Mouse (Mus musculus) ES-Bruce4 (cell line): Measurements from ENCODE around the gene Aktip.

Experiments used
- CTCF ChIP-seq: IDR thresholded peaks from one replicate; pipeline ENCODE4 v1.8.1; 2011; ENCODE audit warnings: low read depth, low read length
- EP300 ChIP-seq: IDR thresholded peaks from 2 replicates; pipeline ENCODE4 v1.6.1; 2011; ENCODE audit warnings: low read depth, low read length; ENCODE audit not compliant: insufficient read depth

GRCm38 (mm10) chr8:91241371-91241770 lies 41.6 kb upstream of the Aktip start:
- TF ChIP-seq EP300 (no peak), CTCF (no peak)
